Mouse (Mus musculus): ENCODE data around the gene Mettl5.

The Mettl5 gene

GRCm38 (mm10) chr2:69851427-69852058, 33.9 kb downstream of the Mettl5 start:
- DNase-seq = no peak

GRCm38 (mm10) chr2:69849215-69849614, 36.2 kb downstream of the Mettl5 start:
- DNase-seq = no peak

- no peak for DNase-seq
Observed at GRCm38 (mm10) chr2:69840261-69840660, 45.2 kb downstream of the Mettl5 start.

- DNase-seq = no peak
Observed at GRCm38 (mm10) chr2:69838707-69839106, 46.7 kb downstream of the Mettl5 start.

GRCm38 (mm10) chr2:69837996-69838395, 47.4 kb downstream of the Mettl5 start:
- no peak for DNase-seq

GRCm38 (mm10) chr2:69837244-69837967, 48.0 kb downstream of the Mettl5 start:
- DNase-seq = no peak

GRCm38 (mm10) chr2:69830116-69830515, 55.3 kb downstream of the Mettl5 start:
- no peak for DNase-seq

- no peak for DNase-seq
Observed at GRCm38 (mm10) chr2:69829680-69830079, 55.7 kb downstream of the Mettl5 start.

GRCm38 (mm10) chr2:69828031-69828430, 57.4 kb downstream of the Mettl5 start:
- DNase-seq = no peak

- DNase-seq = no peak
Observed at GRCm38 (mm10) chr2:69826380-69826779, 59.0 kb downstream of the Mettl5 start.

GRCm38 (mm10) chr2:69825898-69826297, 59.5 kb downstream of the Mettl5 start:
- DNase-seq = no peak

- DNase-seq = peak; percentile 20
Observed at GRCm38 (mm10) chr2:69823129-69823677, 62.2 kb downstream of the Mettl5 start.

- peak; percentile 35 for DNase-seq
Observed at GRCm38 (mm10) chr2:69822361-69823128, 62.9 kb downstream of the Mettl5 start.

GRCm38 (mm10) chr2:69821711-69822110, 63.7 kb downstream of the Mettl5 start, which contains the start of gene Klhl23:
Gene Klhl23 (plus strand): TSS chr2:69821944.
- DNase-seq = no peak
